Comparison of ENCODE assay signal across 17 mouse cellular contexts in the genomic region with DNA sequence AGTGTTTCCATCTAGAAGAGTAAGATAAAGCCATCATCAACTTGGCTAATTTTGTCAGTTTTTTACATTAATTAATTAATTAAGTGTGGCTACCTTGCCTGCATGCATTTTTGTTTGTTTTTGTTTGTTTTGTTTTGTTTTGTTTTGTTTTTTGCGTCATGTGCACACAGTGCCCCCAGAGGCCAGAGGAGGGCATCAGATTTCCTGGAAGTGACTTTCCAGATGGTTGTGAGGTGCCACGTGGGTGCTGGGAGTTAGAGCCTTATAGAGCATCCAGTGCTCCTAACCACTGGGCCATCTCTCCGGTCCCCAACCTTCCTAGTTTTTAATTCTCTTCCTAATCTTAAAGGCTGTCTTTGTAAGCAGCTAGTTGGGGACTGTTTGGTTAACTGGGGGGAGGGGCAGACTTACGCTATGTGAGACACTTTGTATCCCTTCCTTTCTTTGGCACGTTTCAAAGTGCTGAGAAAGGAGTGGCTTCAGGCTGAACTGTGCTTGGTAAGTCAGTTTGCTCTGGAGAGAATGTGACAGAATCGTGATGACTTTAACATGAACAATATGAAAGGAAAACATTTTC. TPM values are rescaled to one million over a fixed set of nuclear protein-coding genes. Genes with fewer than 3 reads are reported as not detected.
DNase-seq lines count a peak whose midpoint lies in the region; ATAC-seq and TF ChIP-seq lines count a peak whose summit lies in the region.
"Had no signal": no experiment of that assay in that cellular context is flagged by ENCODE, and none has a peak within 500 bp of the region (broad histone marks: within the 10 kb centered on the region; RNA-seq: fewer than 3 reads in every experiment).

No protein-coding gene starts in this region.

- no peak overlapping the region for H3K27ac ChIP-seq in layer of hippocampus, adult 2 months
- no peak overlapping the region for H3K27ac ChIP-seq in neural tube, embryonic 13.5 days (replicated peaks)
- no peak overlapping the region for H3K27ac ChIP-seq in neural tube, embryonic 15.5 days (replicated peaks)
- peak overlapping the region; percentile 38 for H3K27ac ChIP-seq in stomach, embryonic 16.5 days (ENCODE audit: low read length)
- H3K27ac ChIP-seq: heart, embryonic 15.5 days; hindbrain, embryonic 14.5 days; limb, embryonic 12.5 days; macrophage had no signal

- DNase-seq in CD4-positive, CD25-positive, alpha-beta regulatory T cell, adult 2 months (ENCODE audit: low read depth, low spot score): peak; percentile 18
- DNase-seq in layer of hippocampus, adult 2 months (ENCODE audit: low spot score in 2 of 2): no peak
- DNase-seq in layer of hippocampus, adult 9-11 months: no peak
- DNase-seq in adrenal gland, postnatal 4 days (ENCODE audit: low spot score in 2 of 2): no peak
- DNase-seq: cerebellum, adult 9-11 months; gastrocnemius, postnatal 36 days had no signal

- peak; percentile 40 for TF ChIP-seq CTCF in layer of hippocampus, adult 2 months (conservative IDR thresholded peaks at IDR 0.05)

- H3K4me2 ChIP-seq in neural tube, embryonic 13.5 days: no peak overlapping the region
- H3K4me2 ChIP-seq in neural tube, embryonic 15.5 days: no peak overlapping the region
- peak overlapping the region; percentile 32; the same call in 1 of the 2 replicates for H3K4me2 ChIP-seq in stomach, embryonic 16.5 days (ENCODE audit: low read depth, low read length)
- H3K4me2 ChIP-seq: heart, embryonic 15.5 days; hindbrain, embryonic 14.5 days; limb, embryonic 12.5 days had no signal

- H3K27me3 ChIP-seq in neural tube, embryonic 13.5 days: no peaks in the 10 kb centered on the region
- no peaks in the 10 kb centered on the region for H3K27me3 ChIP-seq in neural tube, embryonic 15.5 days (replicated peaks)
- no peaks in the 10 kb centered on the region for H3K27me3 ChIP-seq in stomach, embryonic 16.5 days (ENCODE audit: control insufficient read depth, insufficient read depth, low read length)
- H3K27me3 ChIP-seq: heart, embryonic 15.5 days; limb, embryonic 12.5 days had no signal

- ATAC-seq in CD4-positive, CD25-positive, alpha-beta regulatory T cell, adult 4 months: no peak
- 0 out of 2 replicates have a peak, but pooled peaks have one; percentile 11 for ATAC-seq in neural tube, embryonic 13.5 days (ENCODE audit: low read depth)
- no peak for ATAC-seq in neural tube, embryonic 15.5 days (ENCODE audit: low FRiP score)
- ATAC-seq in stomach, embryonic 16.5 days (ENCODE audit: insufficient read depth, low FRiP score): no peak

- H3K9me3 ChIP-seq in neural tube, embryonic 13.5 days: no peaks in the 10 kb centered on the region
- no peaks in the 10 kb centered on the region for H3K9me3 ChIP-seq in neural tube, embryonic 15.5 days (replicated peaks)
- no peaks in the 10 kb centered on the region for H3K9me3 ChIP-seq in stomach, embryonic 16.5 days (replicated peaks; ENCODE audit: control insufficient read depth, low read length)
- H3K9me3 ChIP-seq: G1E; heart, embryonic 15.5 days; limb, embryonic 12.5 days had no signal

- H3K9ac ChIP-seq in neural tube, embryonic 13.5 days: no peak overlapping the region
- no peak overlapping the region for H3K9ac ChIP-seq in neural tube, embryonic 15.5 days (replicated peaks)
- H3K9ac ChIP-seq in stomach, embryonic 16.5 days (ENCODE audit: low read length): no peak overlapping the region
- H3K9ac ChIP-seq: heart, embryonic 15.5 days; hindbrain, embryonic 14.5 days; limb, embryonic 12.5 days had no signal

- 46% methylated on average over 6 of the region's 6 CpGs for WGBS in neural tube, embryonic 13.5 days
- 45% methylated on average over 6 of the region's 6 CpGs for WGBS in neural tube, embryonic 15.5 days
- 27% methylated on average over 6 of the region's 6 CpGs for WGBS in stomach, embryonic 16.5 days

- peaks cover 19% of the 10 kb centered on the region for H3K4me1 ChIP-seq in neural tube, embryonic 13.5 days (replicated peaks)
- 0 out of 2 replicates have a peak, but pooled peaks cover 6% of the 10 kb centered on the region for H3K4me1 ChIP-seq in neural tube, embryonic 15.5 days
- peaks cover 18% of the 10 kb centered on the region for H3K4me1 ChIP-seq in stomach, embryonic 16.5 days (ENCODE audit: control insufficient read depth, insufficient read depth, low read length)

- H3K4me3 ChIP-seq in layer of hippocampus, adult 2 months: no peak overlapping the region
- no peak overlapping the region for H3K4me3 ChIP-seq in neural tube, embryonic 13.5 days
- no peak overlapping the region for H3K4me3 ChIP-seq in neural tube, embryonic 15.5 days (replicated peaks)
- no peak overlapping the region for H3K4me3 ChIP-seq in stomach, embryonic 16.5 days (replicated peaks; ENCODE audit: low read length)
- H3K4me3 ChIP-seq: heart, embryonic 15.5 days; limb, embryonic 12.5 days had no signal

- H3K36me3 ChIP-seq in neural tube, embryonic 13.5 days: no peaks in the 10 kb centered on the region
- H3K36me3 ChIP-seq in neural tube, embryonic 15.5 days: no peaks in the 10 kb centered on the region
- H3K36me3 ChIP-seq in stomach, embryonic 16.5 days (ENCODE audit: control insufficient read depth, insufficient read depth, low read length): no peaks in the 10 kb centered on the region
- H3K36me3 ChIP-seq: G1E; heart, embryonic 15.5 days; limb, embryonic 12.5 days had no signal

RNA-seq across cellular contexts. Expression of gene Fam102b, which starts 20.4 kb away (rescaled TPM):
- 1 to 10 TPM; 3.0 to 3.6 TPM for polyA plus RNA-seq in CD4-positive, CD25-positive, alpha-beta regulatory T cell, adult 4 months (2017; shearing (Covaris generic))
- total RNA-seq in layer of hippocampus, adult 2 months (2021): 10 to 100 TPM; 26.5 to 28.2 TPM
- 24.4 and 34.6 TPM in 2 replicates for polyA plus RNA-seq in neural tube, embryonic 13.5 days (2015; fragmentation: Nextera tagmentation; extraction: Ambion mirVana)
- 14.8 and 22.2 TPM in 2 replicates for polyA plus RNA-seq in neural tube, embryonic 15.5 days (2015; fragmentation: Nextera tagmentation; extraction: Ambion mirVana)
- polyA plus RNA-seq in stomach, embryonic 16.5 days (2015; fragmentation: Nextera tagmentation; extraction: Ambion mirVana): 8.0 and 8.8 TPM in 2 replicates
- 10 to 100 TPM; 20.7 to 22.7 TPM for total RNA-seq in adrenal gland, postnatal 4 days (2021)

RNA-seq across cellular contexts. Expression of gene Slc25a54, which starts 32.5 kb away (rescaled TPM):
- not detected for polyA plus RNA-seq in CD4-positive, CD25-positive, alpha-beta regulatory T cell, adult 4 months (2017; shearing (Covaris generic))
- total RNA-seq in layer of hippocampus, adult 2 months (2021): not detected
- polyA plus RNA-seq in neural tube, embryonic 13.5 days (2015; fragmentation: Nextera tagmentation; extraction: Ambion mirVana): not detected in 2 replicates
- not detected in 2 replicates for polyA plus RNA-seq in neural tube, embryonic 15.5 days (2015; fragmentation: Nextera tagmentation; extraction: Ambion mirVana)
- not detected in 2 replicates for polyA plus RNA-seq in stomach, embryonic 16.5 days (2015; fragmentation: Nextera tagmentation; extraction: Ambion mirVana)
- total RNA-seq in adrenal gland, postnatal 4 days (2021): not detected
- total RNA-seq: G1E; gastrocnemius, postnatal 36 days; layer of hippocampus, postnatal 14 days had no signal
- polyA plus RNA-seq: G1E; heart, embryonic 15.5 days; hindbrain, embryonic 14.5 days; kidney, embryonic 16.5 days; limb, embryonic 12.5 days; macrophage had no signal
